In genomic region chr1:130737411-130737881, GRCm38 (mm10) we compare ENCODE assay signal across 16 mouse cellular contexts. TPM values are rescaled to one million over a fixed set of nuclear protein-coding genes. Genes with fewer than 3 reads are reported as not detected.
A peak's percentile ranks its signal among the peaks of the same experiment; 100 is the strongest.
DNase-seq lines count a peak whose midpoint lies in the region; ATAC-seq and TF ChIP-seq lines count a peak whose summit lies in the region.
"Had no signal": no experiment of that assay in that cellular context is flagged by ENCODE, and none has a peak within 500 bp of the region (broad histone marks: within the 10 kb centered on the region; RNA-seq: fewer than 3 reads in every experiment).

No protein-coding gene starts in this region.

- TF ChIP-seq EP300 in stomach, postnatal 0 days (optimal IDR thresholded peaks at IDR 0.05) = no peak

- H3K27me3 ChIP-seq in heart, embryonic 10.5 days (ENCODE audit: insufficient read depth, poor library complexity, severe bottlenecking) = peaks cover 10% of the 10 kb centered on the region; the same call in 1 of the 2 replicates
- no peaks in the 10 kb centered on the region for H3K27me3 ChIP-seq in stomach, postnatal 0 days (ENCODE audit: control insufficient read depth, insufficient read depth, low read length)
- no peaks in the 10 kb centered on the region for H3K27me3 ChIP-seq in forebrain, embryonic 13.5 days

- no peak overlapping the region for H3K4me2 ChIP-seq in stomach, postnatal 0 days (replicated peaks; ENCODE audit: low read depth)
- H3K4me2 ChIP-seq in forebrain, embryonic 13.5 days = no peak overlapping the region
- H3K4me2 ChIP-seq: lung, embryonic 14.5 days had no signal

- 0 out of 2 replicates have a peak overlapping the region, but pooled peaks have one; percentile 23 for H3K9ac ChIP-seq in stomach, postnatal 0 days (ENCODE audit: low read length)
- no peak overlapping the region for H3K9ac ChIP-seq in forebrain, embryonic 13.5 days
- H3K9ac ChIP-seq: lung, embryonic 14.5 days had no signal

- WGBS in heart, embryonic 10.5 days = 35% methylated on average over 11 of the region's 11 CpGs
- 32% methylated on average over 11 of the region's 11 CpGs for WGBS in stomach, postnatal 0 days
- WGBS in forebrain, embryonic 13.5 days = 31% methylated on average over 8 of the region's 11 CpGs

- no peaks in the 10 kb centered on the region for H3K9me3 ChIP-seq in heart, embryonic 10.5 days
- no peaks in the 10 kb centered on the region for H3K9me3 ChIP-seq in stomach, postnatal 0 days (ENCODE audit: control insufficient read depth, low read length)
- H3K9me3 ChIP-seq in forebrain, embryonic 13.5 days (replicated peaks) = no peaks in the 10 kb centered on the region

- ATAC-seq in stomach, postnatal 0 days (ENCODE audit: low FRiP score, low TSS enrichment) = peak; percentile 34
- no peak for ATAC-seq in forebrain, embryonic 13.5 days
- ATAC-seq: CD4-positive, CD25-positive, alpha-beta regulatory T cell, adult 4 months had no signal

- peaks cover 39% of the 10 kb centered on the region for H3K4me1 ChIP-seq in heart, embryonic 10.5 days
- H3K4me1 ChIP-seq in stomach, postnatal 0 days (replicated peaks; ENCODE audit: control insufficient read depth, insufficient read depth) = peaks cover 4% of the 10 kb centered on the region
- H3K4me1 ChIP-seq in forebrain, embryonic 13.5 days = peaks cover 3% of the 10 kb centered on the region

- H3K4me3 ChIP-seq in heart, embryonic 10.5 days = no peak overlapping the region
- H3K4me3 ChIP-seq in stomach, postnatal 0 days (ENCODE audit: low read depth, low read length) = no peak overlapping the region
- no peak overlapping the region for H3K4me3 ChIP-seq in forebrain, embryonic 13.5 days
- H3K4me3 ChIP-seq: layer of hippocampus, adult 2 months had no signal

- peak; percentile 80 for DNase-seq in heart, embryonic 10.5 days (ENCODE audit: low spot score)
- DNase-seq in heart, adult 18-20 months = no peak
- DNase-seq in thymus, postnatal 14 days = peak; percentile 2
- no peak for DNase-seq in thymus, adult 18-20 months
- peak; percentile 79 for DNase-seq in liver
- peak; percentile 67 for DNase-seq in stomach, postnatal 0 days (ENCODE audit: low spot score)
- DNase-seq in cerebellum, postnatal 36 days = no peak
- DNase-seq: gastrocnemius, postnatal 36 days; kidney, adult 8-10 months; lung, embryonic 14.5 days had no signal

- H3K27ac ChIP-seq in heart, embryonic 10.5 days = no peak overlapping the region
- H3K27ac ChIP-seq in stomach, postnatal 0 days (replicated peaks) = no peak overlapping the region; the same call in 1 of the 2 replicates
- H3K27ac ChIP-seq in forebrain, embryonic 13.5 days = no peak overlapping the region
- H3K27ac ChIP-seq: layer of hippocampus, adult 2 months had no signal

- no peak for TF ChIP-seq CTCF in stomach, postnatal 0 days (IDR thresholded peaks at IDR 0.05; ENCODE audit: low read depth)

- no peaks in the 10 kb centered on the region for H3K36me3 ChIP-seq in heart, embryonic 10.5 days
- no peaks in the 10 kb centered on the region for H3K36me3 ChIP-seq in stomach, postnatal 0 days (ENCODE audit: control insufficient read depth, insufficient read depth, low read length)
- H3K36me3 ChIP-seq in forebrain, embryonic 13.5 days (ENCODE audit: poor library complexity, severe bottlenecking) = no peaks in the 10 kb centered on the region

RNA-seq across cellular contexts. Expression of gene AA986860, which starts 5.7 kb away (rescaled TPM):
- 0.67 and 1.1 TPM in 2 replicates for polyA plus RNA-seq in heart, embryonic 10.5 days (2016; fragmentation: Nextera tagmentation; extraction: Ambion mirVana)
- under 1 TPM; 0.45 to 0.77 TPM for total RNA-seq in heart, adult 18-20 months (2021)
- polyA plus RNA-seq in stomach, postnatal 0 days (2015; fragmentation: Nextera tagmentation; extraction: Ambion mirVana) = 47.7 and 52.8 TPM in 2 replicates
- 0.32 and 0.38 TPM in 2 replicates for polyA plus RNA-seq in forebrain, embryonic 13.5 days (2015; fragmentation: Nextera tagmentation; extraction: Ambion mirVana)

RNA-seq across cellular contexts. Expression of gene Pfkfb2, which starts 8.4 kb away (rescaled TPM):
- polyA plus RNA-seq in heart, embryonic 10.5 days (2016; fragmentation: Nextera tagmentation; extraction: Ambion mirVana) = 5.0 and 7.4 TPM in 2 replicates
- total RNA-seq in heart, adult 18-20 months (2021) = 10 to 100 TPM; 79.7 to 83.4 TPM
- 4.6 and 4.8 TPM in 2 replicates for polyA plus RNA-seq in stomach, postnatal 0 days (2015; fragmentation: Nextera tagmentation; extraction: Ambion mirVana)
- 15.5 and 17.1 TPM in 2 replicates for polyA plus RNA-seq in forebrain, embryonic 13.5 days (2015; fragmentation: Nextera tagmentation; extraction: Ambion mirVana)

RNA-seq across cellular contexts. Expression of gene Yod1, which starts 20.3 kb away (rescaled TPM):
- 8.6 and 10.1 TPM in 2 replicates for polyA plus RNA-seq in heart, embryonic 10.5 days (2016; fragmentation: Nextera tagmentation; extraction: Ambion mirVana)
- total RNA-seq in heart, adult 18-20 months (2021) = 1 to 10 TPM; 3.6 to 4.4 TPM
- 24.2 and 25.2 TPM in 2 replicates for polyA plus RNA-seq in stomach, postnatal 0 days (2015; fragmentation: Nextera tagmentation; extraction: Ambion mirVana)
- 21.4 and 21.6 TPM in 2 replicates for polyA plus RNA-seq in forebrain, embryonic 13.5 days (2015; fragmentation: Nextera tagmentation; extraction: Ambion mirVana)

RNA-seq across cellular contexts. Expression of gene Gm29427, which starts 21.8 kb away (rescaled TPM):
- not detected in 2 replicates for polyA plus RNA-seq in heart, embryonic 10.5 days (2016; fragmentation: Nextera tagmentation; extraction: Ambion mirVana)
- total RNA-seq in heart, adult 18-20 months (2021) = under 1 TPM; 0.18 to 0.27 TPM
- 0.07 TPM in 1 of 2 replicates, not detected in the other for polyA plus RNA-seq in stomach, postnatal 0 days (2015; fragmentation: Nextera tagmentation; extraction: Ambion mirVana)
- not detected in 2 replicates for polyA plus RNA-seq in forebrain, embryonic 13.5 days (2015; fragmentation: Nextera tagmentation; extraction: Ambion mirVana)
- total RNA-seq: common myeloid progenitor, adult 5-6 weeks; gastrocnemius, postnatal 36 days; hematopoietic stem cell, adult 5-6 weeks; layer of hippocampus, adult 2 months; megakaryocyte-erythroid progenitor cell, adult 5-6 weeks had no signal
- polyA plus RNA-seq: CD4-positive, CD25-positive, alpha-beta regulatory T cell, adult 4 months; lung, embryonic 14.5 days had no signal

Comparison
In these comparisons a context has a peak if more than half of its experiments do, and no peak if none do; other contexts are left out.
1. DNase-seq: peak in heart, embryonic 10.5 days (single experiment), thymus, postnatal 14 days (single experiment), liver (single experiment) and stomach, postnatal 0 days (single experiment); none in heart, adult 18-20 months (0 of 2), thymus, adult 18-20 months (0 of 2) and cerebellum, postnatal 36 days (0 of 2).
2. RNA of gene AA986860, which starts 5.7 kb away (polyA plus RNA-seq): 47.7 to 52.8 TPM in stomach, postnatal 0 days; 0.67 to 1.1 TPM in heart, embryonic 10.5 days and 0.32 to 0.38 TPM in forebrain, embryonic 13.5 days; every median in the first group is over 10 times any median in the second.